Mouse (Mus musculus): ENCODE measurements at regions not wholly inside any gene's neighbourhood (a gene's known extent, or its start where the extent isn't known, plus 50 kb on each side); places are given as distances from the start of the nearest gene placed in this dataset.

DNA sequence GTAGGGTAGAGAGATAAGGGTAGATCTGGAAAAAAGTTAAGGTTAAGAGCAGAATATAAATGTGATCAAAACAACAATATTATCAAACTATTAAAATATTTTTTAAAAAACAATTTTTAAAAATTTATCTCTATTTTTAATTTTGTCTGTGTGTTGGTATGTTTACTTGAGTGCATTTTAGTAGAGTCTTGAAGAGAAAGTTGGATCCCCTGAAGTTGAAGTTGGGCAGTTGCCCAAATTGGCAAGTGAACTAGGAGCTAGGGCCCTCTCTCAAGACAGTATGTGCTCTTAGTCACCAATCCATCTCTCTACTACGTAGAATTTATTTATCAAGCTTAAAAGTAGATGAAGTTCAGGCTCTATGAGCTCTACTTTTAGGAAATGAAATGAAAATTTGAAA lies 59.9 kb downstream of the Adamts1 start:
- DNase-seq (ENCODE audit: low read depth) = no peak

DNA sequence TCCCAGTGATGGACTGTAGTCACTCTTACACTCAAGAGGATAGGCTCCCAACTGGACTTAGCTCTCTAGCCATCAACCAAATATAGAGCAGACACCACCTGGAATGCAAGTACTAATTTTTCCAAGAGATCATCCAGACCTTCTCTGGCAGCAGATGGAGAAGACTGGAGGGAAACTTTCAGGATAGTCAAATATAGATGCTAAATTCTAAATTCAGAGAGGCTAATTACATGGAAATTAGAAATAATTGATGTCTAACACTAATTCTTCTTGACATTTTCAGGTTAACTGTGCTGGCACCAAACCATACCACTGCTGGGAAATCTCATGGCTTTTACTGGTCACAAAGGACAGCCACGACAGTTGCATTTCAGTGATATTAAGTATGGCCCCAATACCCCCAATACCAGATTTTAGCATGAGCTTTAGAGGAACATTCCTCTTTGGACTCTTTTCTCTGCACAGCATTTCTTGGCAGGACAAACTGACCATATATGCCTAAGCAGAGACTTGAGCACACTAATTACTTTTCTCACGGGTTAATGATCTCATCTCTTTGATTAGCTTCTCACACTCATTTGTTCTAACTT lies 64.2 kb downstream of the Adamts1 start:
- no peak for DNase-seq (ENCODE audit: low read depth)

DNA sequence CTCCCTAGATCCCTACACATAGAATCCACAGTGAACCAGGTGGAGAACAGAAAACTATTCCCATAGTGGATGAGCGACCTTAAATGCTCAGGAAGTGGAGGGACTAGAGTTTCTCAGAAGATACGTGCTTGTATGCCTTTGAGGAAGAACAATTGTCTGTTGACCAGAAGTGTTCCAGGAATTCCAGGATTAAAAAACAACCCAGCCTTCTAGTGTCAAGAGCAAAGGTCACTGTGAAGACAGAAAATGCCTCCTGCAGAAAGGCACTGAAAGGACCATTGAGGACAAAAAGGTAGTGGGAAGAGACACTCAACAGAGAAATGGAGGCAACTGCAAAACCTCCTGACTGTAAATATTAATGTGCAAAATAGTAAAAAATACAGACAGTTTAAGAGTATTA lies 74.9 kb downstream of the Adamts1 start:
- DNase-seq (ENCODE audit: low read depth) = no peak

DNA sequence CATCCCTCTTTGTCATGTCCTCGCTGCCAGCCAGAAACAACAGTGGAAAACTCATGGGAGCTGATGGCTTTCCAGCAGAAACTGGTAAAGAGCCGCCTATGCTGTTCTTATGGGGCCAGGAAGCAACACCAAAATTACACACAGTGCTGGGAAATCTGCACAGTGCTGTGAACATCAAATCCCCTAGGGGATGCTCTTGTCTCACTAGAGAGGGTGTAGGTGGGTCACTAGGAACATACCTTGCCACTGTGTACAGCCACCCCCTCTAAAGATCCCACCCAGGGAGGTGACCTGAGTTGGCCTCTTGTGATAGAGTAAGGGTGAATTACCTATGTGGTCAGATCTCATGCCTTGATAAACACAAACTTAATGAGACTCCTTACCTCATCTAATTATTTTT lies 80.9 kb downstream of the Adamts1 start:
- DNase-seq (ENCODE audit: low read depth) = peak; percentile 22

DNA sequence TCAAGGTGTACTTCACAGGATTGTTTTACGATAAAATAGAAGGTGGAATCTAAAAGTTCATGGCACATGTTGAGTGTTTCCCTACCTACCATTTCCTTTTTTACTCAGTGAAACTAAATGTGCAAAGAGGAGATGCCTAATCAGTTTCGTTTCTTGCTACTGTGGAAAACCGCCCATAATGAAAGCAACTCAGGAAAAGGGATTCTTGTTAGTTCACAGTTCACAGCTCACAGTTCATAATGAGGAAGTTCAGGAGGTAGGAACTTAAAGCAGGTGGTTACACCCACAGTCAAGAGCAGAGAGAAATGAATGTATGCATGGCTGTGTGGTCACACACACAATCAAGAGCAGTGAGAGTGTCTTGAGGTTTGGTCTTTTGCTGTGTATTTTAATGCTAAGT lies 90.6 kb downstream of the Adamts1 start:
- DNase-seq (ENCODE audit: low read depth) = no peak

DNA sequence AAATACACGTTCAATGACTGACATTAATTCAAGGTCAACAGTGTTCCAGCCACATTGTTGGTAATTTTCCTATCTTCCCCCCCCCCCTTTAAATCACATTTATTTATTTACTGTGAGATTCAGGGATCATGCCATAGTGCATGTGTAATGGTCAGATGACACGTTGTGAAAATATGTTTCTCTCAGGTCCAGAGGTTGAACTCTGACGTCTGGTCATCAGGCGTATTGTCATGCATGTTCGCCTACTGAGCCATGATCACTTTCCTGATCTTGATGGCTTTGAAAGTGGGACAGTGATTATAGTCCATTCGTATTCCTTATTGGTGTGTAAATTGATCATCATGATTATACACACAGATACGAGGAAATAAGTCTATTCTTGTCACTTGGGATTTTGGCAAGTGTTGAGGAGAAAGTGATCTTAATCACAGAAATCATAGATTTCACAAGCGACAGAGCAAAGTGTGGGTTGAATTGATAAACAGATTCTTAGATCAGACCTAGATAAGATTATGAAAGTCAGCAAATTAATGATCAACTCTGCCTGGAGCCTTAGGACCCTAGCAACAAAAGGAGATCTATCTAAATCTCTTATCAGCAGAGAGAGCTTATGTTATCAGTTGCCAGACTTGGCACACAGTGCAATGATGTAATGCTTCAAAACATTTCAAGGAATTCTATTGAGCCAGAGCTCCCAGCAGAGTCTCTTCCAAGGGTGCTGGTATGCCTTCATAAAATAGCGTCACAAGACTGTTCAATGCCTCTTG lies 98.5 kb downstream of the Adamts1 start:
- peak; percentile 6 for DNase-seq (ENCODE audit: low read depth)

DNA sequence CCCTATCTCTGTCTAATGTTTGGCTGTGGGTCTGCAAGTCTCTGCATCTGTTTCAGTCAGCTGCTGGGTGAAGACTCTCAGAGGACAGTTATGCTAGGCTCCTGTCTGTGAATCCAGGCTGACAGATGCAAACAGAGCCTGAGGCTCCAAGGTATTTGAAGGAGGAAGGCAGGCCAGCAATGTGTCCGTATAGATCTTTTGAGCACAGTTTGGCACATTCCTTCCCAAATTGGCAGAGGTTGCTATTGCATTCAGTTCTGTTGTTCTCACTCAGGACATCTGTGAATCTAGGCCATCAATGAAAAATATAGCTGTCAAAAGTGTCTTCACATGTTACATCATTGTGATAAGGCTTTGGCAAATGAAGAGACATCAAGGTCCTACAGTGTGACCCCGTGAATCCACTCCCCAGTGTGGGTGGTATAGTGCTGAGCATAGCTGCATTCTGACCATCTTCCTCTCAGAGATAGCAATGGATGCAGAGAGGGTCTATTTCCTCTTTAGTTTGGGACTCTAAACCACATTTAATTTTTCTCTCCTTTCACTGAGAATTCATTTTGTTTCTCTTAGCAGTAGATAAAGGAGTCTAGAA lies 99.9 kb downstream of the Adamts1 start:
- DNase-seq (ENCODE audit: low read depth) = no peak

DNA sequence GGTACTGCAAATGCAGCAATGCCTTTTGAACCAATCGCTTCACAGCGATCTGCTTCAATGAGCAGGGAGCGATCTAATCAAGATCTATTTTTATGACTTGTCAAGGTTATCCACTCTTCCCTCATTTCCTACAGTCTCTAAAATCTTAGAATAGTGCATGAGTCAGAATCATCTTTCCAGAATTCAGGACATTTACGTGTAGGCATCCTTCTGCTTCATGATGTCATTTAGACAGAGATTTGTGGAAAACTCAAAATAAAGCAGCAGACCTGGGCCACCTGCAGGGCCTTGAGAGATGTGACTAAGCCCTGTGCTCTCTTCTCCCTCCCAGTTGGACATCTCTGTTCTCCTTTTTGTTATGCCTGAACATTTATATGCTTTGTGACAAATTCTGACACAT lies 103.6 kb downstream of the Adamts1 start:
- DNase-seq (ENCODE audit: low read depth) = no peak

DNA sequence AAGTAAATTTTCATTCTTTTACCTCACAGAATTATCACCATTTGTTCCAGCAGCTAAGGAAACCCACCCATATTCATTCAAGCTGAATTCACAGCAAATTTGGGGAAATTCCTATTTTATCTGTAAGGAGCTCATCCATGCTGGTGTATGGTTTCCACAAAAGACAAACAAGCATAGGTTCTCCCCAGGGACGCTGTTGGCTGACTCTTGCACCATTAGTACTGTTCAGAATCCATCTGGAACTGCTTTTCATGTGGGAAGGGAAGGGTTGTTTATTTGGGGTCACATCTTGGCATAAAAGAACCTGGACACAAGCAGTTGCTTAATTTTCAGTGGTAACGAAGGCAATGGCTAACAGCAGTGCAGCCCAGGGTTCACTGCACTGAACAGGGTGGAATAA lies 120.2 kb downstream of the Adamts1 start:
- peak; percentile 61 for DNase-seq (ENCODE audit: low read depth)

DNA sequence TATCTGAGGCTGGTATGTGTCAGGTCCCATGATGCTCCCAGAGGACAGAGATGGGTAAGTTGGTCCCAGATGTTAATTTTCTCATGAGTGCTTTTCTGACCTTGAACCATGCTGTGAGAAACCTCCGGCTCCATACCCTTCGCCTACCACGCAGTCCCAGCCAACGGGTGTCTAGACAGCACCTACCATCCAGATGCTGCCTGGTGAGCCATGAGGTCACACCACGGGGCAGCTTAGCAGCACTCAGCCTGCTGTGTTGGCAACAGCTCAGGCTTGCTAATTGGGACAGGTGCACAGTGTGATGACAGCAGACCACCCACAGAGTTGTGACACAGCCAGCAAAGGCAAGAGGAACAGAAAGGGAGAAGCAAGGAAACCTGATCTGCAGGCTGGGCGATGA lies 122.6 kb downstream of the Adamts1 start:
- peak; percentile 11 for DNase-seq (ENCODE audit: low read depth)

DNA sequence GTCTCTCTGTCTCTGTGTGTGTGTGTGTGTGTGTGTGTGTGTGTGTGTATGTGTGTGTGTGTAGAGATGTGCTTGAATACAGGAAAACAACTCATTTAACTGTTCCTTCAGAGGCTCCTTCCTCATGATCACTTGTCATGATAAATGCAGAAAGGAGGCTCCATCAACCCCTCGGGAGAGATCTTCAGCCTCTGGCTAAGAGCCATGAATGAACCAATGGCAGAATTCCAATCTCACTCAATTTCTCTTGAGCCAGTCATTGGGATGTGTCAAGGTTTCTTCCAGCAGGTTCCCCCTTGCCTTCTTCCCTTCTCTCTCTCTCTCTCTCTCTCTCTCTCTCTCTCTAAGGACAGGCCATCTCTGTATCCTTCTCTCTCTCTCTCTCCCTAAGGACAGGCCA lies 124.1 kb downstream of the Adamts1 start:
- no peak for DNase-seq (ENCODE audit: low read depth)

DNA sequence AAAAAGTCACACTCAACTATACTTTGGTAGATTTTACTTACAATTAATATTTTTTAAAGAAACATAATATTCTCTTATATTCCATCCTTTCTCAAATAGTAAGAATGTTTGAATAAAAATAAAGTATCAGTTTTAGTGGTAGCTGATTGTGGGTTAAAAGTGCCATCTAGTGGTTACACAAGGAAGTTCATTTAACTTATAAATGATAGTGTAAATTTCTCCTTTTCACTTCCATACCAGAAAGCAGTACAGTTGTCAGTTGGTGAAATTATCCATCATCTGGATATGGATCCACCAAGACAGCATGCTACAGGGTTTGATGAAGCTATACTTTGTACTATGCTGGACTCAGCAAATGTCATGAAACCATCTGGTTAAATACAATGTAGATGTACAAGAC lies 124.7 kb downstream of the Adamts1 start:
- DNase-seq (ENCODE audit: low read depth) = peak; percentile 57

DNA sequence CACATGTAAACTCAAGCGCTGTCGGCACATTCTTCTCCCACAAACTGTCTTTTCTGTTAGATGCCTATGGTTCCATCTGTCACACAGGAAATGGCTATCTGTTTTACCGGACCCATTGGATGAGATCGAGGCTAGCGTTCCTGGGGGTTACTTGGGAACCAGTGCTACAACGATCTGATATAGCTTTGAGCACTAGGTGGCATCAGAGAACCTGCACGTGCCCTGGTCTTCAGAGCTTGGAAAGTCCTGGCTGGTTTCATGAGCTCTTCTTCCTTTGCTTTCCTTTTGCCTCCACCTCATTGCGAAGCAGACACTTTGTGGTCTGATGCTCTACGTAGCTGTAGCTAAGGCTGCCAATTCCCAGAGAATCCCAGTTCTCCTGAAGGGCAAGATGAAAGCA lies 123.8 kb upstream of the Cyyr1 start:
- peak; percentile 65 for DNase-seq (ENCODE audit: low read depth)

DNA sequence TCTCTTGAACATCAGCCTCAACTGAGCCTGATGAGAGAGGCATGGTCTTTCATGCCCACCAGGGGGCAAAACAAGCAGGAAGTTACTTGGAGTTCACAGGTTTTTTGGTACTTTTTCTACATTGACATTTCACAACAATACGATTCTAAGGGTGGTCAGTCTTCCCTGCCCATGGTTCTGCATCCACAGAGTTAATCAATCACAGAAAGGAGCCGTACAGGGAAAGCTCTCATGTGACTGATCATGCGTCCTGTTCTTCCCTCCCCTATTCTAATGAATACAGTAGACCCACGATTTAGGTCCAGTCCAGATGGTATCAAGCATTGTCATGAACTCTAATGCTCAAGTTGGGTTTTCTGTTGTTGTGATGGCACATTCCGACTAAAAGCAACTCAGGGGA lies 115.6 kb upstream of the Cyyr1 start:
- no peak for DNase-seq (ENCODE audit: low read depth)

DNA sequence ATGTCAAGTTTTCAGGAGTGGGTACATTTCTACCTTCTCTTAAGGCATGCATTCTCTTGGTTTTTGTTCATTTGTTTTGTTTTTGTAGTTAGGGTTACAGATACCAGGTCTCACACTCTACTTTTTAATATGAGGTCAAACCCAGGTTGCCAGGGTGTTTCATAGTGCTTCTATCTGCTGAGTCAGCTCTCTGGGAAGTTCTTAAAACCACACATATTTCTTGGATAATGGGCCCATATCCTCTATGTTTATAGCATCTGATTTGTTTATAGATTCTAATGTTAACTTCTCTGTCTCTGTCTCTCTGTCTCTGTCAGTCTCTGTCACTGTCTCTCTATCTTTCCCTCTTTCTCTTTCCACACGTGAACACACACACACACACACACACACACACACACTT lies 114.6 kb upstream of the Cyyr1 start:
- DNase-seq (ENCODE audit: low read depth) = no peak

DNA sequence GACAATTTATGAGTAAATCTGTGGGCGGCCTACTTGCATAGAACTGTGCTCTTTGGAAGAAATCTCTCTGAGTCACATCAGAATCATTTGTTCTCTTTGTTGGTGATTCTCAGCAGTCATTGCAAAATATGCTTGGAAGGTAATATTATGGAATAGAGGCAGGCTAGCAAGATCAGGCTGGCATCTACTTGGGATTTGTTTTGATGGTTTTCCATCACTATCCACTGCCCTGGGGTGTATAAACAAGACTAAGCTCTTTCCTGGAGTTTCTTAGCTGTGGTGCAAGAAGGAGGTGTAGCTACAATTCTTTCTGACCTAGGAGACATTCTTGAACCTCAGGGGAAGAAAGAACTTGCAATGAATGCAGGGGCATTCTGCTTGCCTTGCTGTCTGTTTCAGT lies 96.3 kb upstream of the Cyyr1 start:
- no peak for DNase-seq (ENCODE audit: low read depth)

DNA sequence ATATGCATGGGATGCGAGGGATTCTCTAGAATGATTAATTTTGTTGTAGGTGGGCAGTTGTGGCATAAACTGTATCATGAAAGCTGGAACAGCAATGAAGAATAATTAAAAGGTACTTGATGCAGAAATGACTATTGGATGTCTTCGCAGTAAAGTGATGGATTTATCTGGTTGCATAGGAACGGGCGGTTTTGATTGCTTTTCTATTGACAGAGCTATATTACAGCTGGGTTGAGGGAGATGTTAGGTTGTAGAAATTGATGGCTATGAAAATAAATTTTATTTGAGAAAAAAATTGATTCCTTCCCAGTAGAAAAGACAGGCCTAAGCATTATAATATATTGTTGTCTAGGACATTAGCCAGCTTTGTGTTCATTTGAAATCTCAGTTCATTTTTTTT lies 87.8 kb upstream of the Cyyr1 start:
- DNase-seq (ENCODE audit: low read depth) = no peak

DNA sequence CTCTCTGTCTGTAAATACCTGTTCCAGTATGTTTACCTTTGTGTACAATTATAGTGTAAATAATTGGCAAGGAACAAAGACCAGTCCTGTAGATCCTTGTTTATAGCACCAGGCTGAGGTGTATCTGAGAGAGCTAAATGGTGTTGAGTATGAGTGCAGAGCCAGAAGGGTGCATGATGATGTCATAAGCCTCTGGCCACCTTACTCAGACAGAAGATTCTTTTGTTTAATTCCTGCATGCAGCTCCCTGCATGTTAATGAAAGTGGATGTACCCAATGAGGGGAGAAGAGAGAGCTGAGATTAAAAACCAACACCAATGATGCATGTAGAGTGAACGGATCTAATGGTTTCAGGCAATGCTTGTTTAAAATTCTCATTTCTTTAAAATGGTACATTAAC lies 83.9 kb upstream of the Cyyr1 start:
- DNase-seq (ENCODE audit: low read depth) = no peak

DNA sequence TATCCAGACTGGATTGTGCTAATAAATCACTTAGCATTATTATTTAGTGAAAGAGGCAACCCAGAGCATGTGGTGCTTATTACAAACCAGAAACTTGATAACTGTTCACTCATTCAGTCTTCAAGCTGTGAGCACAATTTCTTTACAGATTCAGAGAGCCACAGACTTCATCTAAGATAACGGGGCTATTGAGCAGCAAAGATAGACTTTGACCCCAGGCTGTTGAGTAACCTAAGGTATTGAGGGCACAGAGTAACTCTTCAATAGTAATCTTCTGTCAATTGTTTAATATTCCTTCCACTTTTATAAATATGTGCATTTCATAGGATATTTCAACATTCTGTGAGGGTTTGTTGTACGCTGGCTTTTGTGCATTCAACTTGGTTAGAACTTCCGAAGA lies 76.5 kb upstream of the Cyyr1 start:
- DNase-seq (ENCODE audit: low read depth) = no peak

DNA sequence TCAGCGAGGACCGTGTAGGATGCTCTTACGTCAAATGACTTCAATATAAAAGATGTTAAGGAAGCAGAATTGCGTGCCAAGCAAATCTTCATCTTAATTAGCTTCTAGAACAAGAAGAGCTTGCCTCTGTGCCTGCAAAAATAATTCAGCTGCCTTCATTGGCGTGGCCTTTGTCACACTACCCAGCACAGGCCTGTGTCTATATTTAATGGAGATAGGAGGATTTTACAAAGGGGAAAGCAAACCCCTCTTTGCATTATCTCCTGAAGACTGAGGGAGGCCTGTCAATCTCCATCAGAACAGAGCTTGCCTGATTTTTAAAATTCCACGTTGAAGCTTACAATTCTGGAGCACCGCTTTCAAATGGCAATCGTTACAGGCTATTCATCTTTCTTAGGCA lies 71.3 kb upstream of the Cyyr1 start:
- no peak for DNase-seq (ENCODE audit: low read depth)

DNA sequence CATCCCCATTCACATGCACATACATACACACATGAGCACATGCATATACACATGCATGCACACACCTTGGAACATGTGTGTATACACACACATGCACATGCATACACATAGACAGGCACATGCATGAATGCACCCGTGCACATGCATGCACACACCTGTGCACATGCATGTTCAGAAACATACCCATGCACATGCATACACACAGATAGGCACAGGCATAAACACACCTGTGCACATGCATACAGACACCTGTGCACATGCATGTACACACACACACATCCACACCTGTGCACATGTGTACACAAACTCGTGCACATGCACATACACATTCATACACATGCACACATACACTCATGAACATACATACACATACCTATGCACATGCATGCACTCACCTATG lies 50.9 kb upstream of the Cyyr1 start:
- DNase-seq (ENCODE audit: low read depth) = no peak

Data from NIH3T3 (cell line).